Mouse (Mus musculus) frontal cortex, postnatal 36 days (tissue): Measurements from ENCODE around the gene Ets1.

ENCODE experiments used
- DNase-seq, 2 experiments: peaks; one replicate each; pipeline ENCODE4 v3.0.0; 2022; ENCODE audit warnings: low spot score in 2 of 2

Ets1 gene

DNA sequence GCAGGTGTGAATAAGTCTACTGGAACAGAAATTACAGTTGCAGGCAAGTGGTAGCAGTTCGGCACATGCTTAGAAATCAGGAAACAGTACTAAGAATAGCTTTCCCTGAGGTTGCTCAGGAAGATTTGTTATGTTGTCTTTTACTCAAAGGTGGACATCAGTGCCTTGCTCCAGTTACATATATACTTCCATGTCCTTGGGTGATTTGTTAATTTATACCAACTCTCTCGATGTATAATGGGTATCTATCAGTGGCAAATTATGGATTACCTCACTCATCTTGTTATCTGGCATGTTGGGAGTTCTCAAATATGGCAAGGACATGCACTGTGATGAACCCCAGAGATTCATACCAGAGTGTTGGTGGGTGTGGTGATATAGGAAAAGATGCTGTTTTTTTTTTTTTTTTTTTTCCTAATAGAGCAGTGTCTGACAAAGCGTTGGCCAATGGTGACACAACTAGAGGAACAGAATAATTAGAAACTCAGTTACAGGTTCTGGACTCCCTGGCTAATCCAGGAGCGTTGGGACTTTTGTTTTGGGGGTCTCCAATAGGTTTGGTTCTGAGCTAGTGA is 59.0 kb downstream of the Ets1 start:
- DNase-seq: no peak

DNA sequence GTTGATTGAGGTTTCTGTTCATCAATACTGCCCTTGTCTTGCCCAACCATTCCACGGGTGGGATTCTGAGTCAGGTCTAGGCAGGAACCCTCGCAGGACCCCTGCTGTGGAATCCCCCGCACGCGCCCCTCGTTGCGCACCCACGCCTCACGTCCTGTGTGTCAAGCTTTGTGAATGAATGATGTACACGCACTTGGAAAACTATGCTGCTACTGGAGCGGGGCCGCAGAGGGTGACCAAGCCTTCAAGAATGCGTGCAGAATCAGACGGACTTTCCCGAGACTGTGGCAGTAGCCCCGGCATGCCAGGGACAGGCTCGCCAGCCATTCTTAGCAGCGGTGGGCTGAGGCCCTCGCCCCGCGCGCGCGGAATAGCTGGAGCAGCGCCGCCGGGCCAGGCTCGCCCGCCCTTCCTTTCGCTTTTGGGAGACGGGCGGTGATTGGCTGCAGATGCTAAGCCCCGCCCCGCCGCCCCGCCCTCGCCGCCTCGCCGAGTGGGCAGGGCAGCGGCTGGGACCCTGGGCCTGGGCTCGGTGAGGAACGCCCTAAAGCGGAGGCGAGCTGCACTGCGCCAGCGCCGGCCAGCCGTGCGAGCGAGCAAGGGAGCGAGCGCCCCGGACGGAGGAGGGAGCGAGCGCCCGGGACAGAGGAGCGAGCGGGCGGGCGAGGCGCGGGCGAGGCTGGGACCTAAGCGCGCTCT is 59.6 kb downstream of the Ets1 start:
- DNase-seq: peak; percentile 89 to 90

GRCm38 (mm10) chr9:32696259-32696658 is 60.2 kb downstream of the Ets1 start:
- DNase-seq: no peak

- no peak for DNase-seq
These were observed 60.7 kb downstream of the Ets1 start for GRCm38 (mm10) chr9:32696717-32697116.

DNA sequence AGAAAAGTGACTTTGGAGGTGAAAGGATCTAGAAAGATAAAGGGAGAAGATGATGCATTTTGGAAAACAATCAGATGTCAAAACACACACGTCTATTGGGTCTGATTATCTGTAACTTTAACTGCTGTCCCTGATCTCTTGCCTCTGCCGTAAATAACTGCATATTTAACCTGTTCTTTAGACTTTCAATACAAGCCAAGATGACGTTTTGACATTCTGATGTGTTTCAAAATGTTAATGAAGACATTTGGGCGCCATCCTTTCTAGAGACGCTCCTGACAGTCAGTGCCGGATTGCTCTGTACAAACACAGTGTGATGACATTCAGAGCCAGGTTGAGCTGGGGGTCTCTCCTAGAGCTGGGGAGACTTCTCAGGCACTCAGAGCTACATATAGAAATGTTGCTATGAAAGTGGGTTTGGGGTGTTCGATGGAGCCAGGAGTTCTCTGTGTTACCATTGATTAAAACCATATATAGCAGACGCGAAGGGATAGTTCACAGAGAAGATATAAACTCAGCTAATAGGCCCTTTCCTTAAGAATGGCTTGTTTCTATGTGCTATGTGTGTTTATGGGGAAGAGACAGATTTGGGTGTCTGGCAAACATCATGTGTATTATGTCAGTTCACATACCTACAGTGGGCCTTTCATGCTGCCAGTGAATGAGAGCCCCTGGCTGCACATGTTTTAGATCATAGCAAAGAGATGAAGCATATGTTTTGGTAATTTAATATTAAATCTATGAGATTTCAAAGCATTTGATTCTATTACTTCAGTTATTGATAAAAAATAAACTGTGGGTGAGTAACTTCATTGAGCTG is 61.5 kb downstream of the Ets1 start:
- no peak for DNase-seq

- no peak for DNase-seq
These were observed 62.7 kb downstream of the Ets1 start for GRCm38 (mm10) chr9:32698766-32699165.

GRCm38 (mm10) chr9:32699391-32699841 is 63.4 kb downstream of the Ets1 start:
- DNase-seq: no peak

DNA sequence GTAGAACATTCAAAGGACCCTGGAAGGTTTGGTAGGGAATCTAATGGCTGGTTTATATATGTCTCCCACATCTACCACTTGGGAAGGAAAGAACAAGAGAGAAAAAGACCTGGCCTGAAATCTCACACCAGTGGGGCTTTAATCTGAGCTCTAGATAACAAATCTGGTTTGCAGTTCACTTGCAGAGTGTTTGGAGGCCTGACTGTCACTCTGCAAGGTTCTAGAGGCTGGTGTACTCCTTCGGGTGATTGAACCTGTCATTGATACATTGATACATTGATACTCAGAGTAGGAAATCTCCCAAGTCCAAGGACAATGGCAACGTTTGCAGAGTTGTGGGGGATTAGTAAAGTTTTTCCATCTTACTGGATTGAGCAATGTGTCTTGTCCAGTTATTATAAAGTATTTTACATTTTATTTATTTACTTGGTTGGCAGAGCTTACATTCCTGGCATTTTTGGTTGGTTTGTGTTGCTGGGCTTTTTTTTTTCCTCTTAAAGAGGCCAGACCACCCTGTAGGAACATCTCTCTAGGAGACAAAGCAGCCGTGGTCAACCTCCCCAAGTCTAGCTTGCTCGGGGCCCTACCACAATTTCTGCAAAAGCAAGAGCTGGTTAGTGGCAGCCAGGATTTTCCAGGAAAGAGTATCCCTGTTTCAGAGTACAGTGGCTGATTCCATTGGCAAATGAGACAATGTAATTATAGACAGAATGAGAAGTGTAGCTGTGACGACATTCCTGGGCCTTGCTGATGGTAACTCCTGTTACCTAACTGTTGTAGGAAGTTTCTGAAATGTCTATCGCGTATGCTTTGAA is 64.3 kb downstream of the Ets1 start:
- DNase-seq: no peak

GRCm38 (mm10) chr9:32701126-32701997 is 65.3 kb downstream of the Ets1 start:
- no peak for DNase-seq

- DNase-seq: no peak
These were observed 65.9 kb downstream of the Ets1 start for GRCm38 (mm10) chr9:32701998-32702305.

GRCm38 (mm10) chr9:32702836-32703395 is 66.9 kb downstream of the Ets1 start:
- no peak for DNase-seq

DNA sequence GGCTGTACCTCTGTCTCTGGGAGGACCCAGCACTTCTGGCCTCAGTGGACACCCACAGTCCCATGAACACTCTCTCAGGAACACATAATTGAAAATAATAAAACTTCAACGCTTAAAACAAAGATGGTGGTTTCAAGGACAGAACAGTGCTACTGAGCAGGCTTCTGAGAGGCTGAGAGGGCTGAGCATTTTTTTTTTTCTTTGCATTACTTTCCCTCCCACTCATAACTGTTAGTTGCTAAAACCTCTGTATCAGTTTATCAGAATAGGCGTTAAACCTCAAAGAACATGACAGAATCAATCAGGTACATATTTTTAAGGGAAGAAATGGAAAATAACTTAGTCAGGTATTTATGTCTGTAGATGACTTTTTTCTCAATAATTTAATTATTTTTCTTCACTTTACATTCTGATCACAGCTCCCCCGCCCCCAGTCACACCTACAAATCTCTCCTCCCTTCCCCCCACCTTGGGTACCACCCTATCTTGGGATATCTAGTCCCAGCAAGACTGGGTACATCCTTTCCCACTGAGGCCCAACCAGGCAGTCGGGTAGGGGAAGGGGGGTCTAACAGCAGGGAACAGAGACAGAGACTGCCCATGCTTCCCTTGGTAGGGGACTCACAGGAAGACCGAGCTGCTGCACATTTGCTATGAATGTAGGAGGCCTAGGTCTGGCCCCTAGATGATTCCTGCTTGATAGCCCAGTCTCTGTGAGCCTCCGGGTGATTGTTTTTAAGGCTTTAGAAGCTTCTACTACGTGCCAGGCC is 68.1 kb downstream of the Ets1 start:
- no peak for DNase-seq

- DNase-seq: no peak
These were observed 69.9 kb downstream of the Ets1 start for GRCm38 (mm10) chr9:32705827-32706478.

DNA sequence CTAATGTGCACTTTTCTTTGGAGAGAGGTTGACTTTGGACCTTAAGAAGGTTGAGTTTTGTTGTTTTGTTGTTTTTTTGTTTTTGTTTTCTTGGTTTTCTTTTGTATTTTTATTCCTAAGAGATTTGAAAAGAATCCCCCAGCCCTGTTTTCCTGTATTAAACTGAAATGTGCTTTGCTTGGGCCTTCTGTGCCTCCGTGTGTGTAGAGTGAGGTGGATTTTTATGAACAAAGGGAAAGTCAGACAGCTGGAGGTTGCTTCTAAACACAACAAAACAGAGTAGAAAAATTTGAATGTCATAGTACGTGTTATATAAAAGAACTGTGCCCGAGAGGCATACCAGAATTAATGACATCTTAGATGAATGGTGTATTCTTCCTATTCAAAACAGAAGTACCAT is 71.4 kb downstream of the Ets1 start:
- DNase-seq: no peak

GRCm38 (mm10) chr9:32708491-32708890 is 72.5 kb downstream of the Ets1 start:
- no peak for DNase-seq

DNA sequence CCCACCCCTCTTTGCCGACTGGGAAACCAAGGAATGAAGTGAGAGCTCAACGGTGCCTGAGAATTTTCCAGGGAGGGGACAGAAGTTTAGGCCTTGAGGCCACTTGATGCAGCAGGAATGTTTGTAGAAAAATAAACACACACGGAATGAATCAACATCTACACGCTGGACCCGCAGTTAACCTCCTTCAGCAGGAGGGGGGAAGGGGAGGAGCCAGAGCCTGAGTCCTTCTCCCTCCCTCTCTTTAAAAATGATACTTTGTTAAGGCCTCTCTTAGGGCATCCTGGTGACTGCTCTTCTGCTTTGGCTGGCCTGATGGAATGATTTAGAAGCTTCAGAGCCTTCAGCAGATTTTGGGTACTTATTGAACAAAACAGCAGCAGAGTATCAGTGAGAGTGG is 73.3 kb downstream of the Ets1 start:
- no peak for DNase-seq

GRCm38 (mm10) chr9:32709764-32710734 is 74.0 kb downstream of the Ets1 start:
- no peak for DNase-seq

- no peak for DNase-seq
These were observed 75.1 kb downstream of the Ets1 start for GRCm38 (mm10) chr9:32710987-32711652.
